Mouse (Mus musculus) right cerebral cortex, postnatal 4 days (tissue): ENCODE measurements around the gene Gata3.

Experiments used
- DNase-seq: peaks from one replicate; pipeline ENCODE4 v3.0.0-alpha.2; 2022

Gata3 gene

GRCm38 (mm10) chr2:9885217-9885770 is 4.5 kb downstream of the Gata3 start:
- DNase-seq = no peak

- no peak for DNase-seq
These were observed 5.2 kb downstream of the Gata3 start for GRCm38 (mm10) chr2:9884533-9885216.

- no peak for DNase-seq
These were observed 5.9 kb downstream of the Gata3 start for GRCm38 (mm10) chr2:9883803-9884532.

GRCm38 (mm10) chr2:9882926-9883802 is 6.7 kb downstream of the Gata3 start:
- DNase-seq = peak; percentile 39

- peak; percentile 42 for DNase-seq
These were observed 7.4 kb downstream of the Gata3 start for GRCm38 (mm10) chr2:9882371-9882925.

GRCm38 (mm10) chr2:9881611-9882023 is 8.2 kb downstream of the Gata3 start:
- no peak for DNase-seq

GRCm38 (mm10) chr2:9881051-9881591 is 8.7 kb downstream of the Gata3 start, which contains the start of gene 4930412O13Rik:
TSS of gene 4930412O13Rik (plus strand) at chr2:9881252.
- no peak for DNase-seq

GRCm38 (mm10) chr2:9880271-9880670 is 9.6 kb downstream of the Gata3 start:
- no peak for DNase-seq

GRCm38 (mm10) chr2:9879493-9879892 is 10.3 kb downstream of the Gata3 start:
- peak; percentile 64 for DNase-seq

- DNase-seq = no peak
These were observed 10.7 kb downstream of the Gata3 start for GRCm38 (mm10) chr2:9879092-9879491.

- DNase-seq = no peak
These were observed 11.2 kb downstream of the Gata3 start for GRCm38 (mm10) chr2:9878564-9879081.

GRCm38 (mm10) chr2:9877966-9878563 is 11.8 kb downstream of the Gata3 start:
- no peak for DNase-seq

- DNase-seq = no peak
These were observed 12.5 kb downstream of the Gata3 start for GRCm38 (mm10) chr2:9877326-9877690.

- DNase-seq = no peak
These were observed 13.1 kb downstream of the Gata3 start for GRCm38 (mm10) chr2:9876621-9877325.

- no peak for DNase-seq
These were observed 14.0 kb downstream of the Gata3 start for GRCm38 (mm10) chr2:9875676-9876357.

- DNase-seq = no peak
These were observed 14.6 kb downstream of the Gata3 start for GRCm38 (mm10) chr2:9875220-9875619.

- DNase-seq = no peak
These were observed 15.2 kb downstream of the Gata3 start for GRCm38 (mm10) chr2:9874467-9875219.

- no peak for DNase-seq
These were observed 16.1 kb downstream of the Gata3 start for GRCm38 (mm10) chr2:9873757-9874156.

- no peak for DNase-seq
These were observed 17.2 kb downstream of the Gata3 start for GRCm38 (mm10) chr2:9872682-9873081.

GRCm38 (mm10) chr2:9871798-9872197 is 18.0 kb downstream of the Gata3 start:
- no peak for DNase-seq
